Mouse (Mus musculus): ENCODE data around the gene Iqsec2.

The Iqsec2 gene

DNA sequence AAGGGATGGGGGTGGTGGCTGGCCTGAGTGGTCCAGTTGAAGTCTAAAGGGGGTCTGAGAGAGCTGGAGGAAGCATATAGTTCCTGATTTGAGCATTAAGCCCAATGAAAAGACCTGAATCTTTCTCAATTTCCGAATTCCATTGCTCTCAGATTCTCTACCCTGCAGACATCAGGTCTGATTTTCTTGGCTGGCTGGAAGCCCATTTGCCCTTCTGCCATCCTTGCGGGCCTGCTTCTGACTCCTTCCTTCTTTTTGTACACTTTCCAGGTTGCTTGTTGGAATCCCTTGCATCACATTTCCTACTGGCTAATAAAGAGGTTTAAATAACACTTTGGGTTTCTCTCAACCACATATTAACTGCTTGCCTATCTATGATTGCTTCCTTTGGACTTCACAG lies 2.6 kb downstream of the Iqsec2 start:
- no peak for TF ChIP-seq NANOG (IDR thresholded peaks at IDR 0.05; ENCODE audit: borderline replicate concordance, low read length)
- TF ChIP-seq POU5F1 (IDR thresholded peaks at IDR 0.05; ENCODE audit: borderline replicate concordance, low read length) = no peak
- no peak for TF ChIP-seq CTCF (conservative IDR thresholded peaks at IDR 0.05; ENCODE audit: low read length)
- Histone ChIP-seq H3K4me1 (replicated peaks; ENCODE audit: low read depth, low read length) (0 out of 2 replicates have a peak, but pooled peaks cover 2% of the 10 kb centered on the region), H3K27me3 (ENCODE audit: insufficient read depth, low read length) (peaks cover 42% of the 10 kb centered on the region), H3K4me3 (replicated peaks; ENCODE audit: low read length) (no peak overlapping the region), H3K36me3 (ENCODE audit: insufficient read depth, low read length) (no peaks in the 10 kb centered on the region), H3K9me3 (ENCODE audit: low read length) (no peaks in the 10 kb centered on the region)

DNA sequence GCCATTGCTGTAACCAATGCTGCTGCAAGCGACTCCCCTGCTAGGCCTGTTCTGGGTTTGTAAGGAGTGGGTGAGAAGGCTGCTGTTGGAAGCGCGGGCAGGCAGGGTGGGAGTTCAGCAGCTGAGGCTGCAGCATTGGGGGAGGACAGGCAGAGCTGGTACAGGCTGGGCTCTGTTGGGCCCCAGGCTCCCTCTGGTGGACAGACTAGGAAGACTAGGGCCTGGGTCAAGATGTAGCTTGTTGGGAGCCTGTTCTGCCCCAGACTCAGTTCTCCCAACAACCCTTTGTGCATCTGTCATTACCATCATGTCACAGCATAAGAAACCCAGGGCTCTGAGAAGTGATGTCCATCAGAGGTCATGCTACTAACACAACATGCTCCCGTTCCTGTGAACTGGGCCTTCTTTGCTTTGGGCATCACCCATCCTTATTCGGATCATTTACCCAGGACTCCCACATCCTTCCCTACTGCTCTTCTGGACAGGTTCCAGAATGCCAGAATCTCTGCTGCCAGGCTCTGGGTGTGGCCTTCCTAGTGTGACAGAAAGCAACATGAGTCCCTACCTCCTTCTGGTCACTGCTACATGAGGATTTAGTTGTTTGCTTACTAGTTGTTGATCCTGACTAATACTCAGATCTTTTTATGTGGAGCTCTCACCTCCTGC lies 3.5 kb downstream of the Iqsec2 start:
- no peaks in the 10 kb centered on the region for H3K36me3 ChIP-seq (ENCODE audit: insufficient read depth, low read length)
- 0 out of 2 replicates have a peak, but pooled peaks cover 2% of the 10 kb centered on the region for H3K4me1 ChIP-seq (replicated peaks; ENCODE audit: low read depth, low read length)
- no peak overlapping the region for H3K4me3 ChIP-seq (replicated peaks; ENCODE audit: low read length)
- TF ChIP-seq POU5F1 (IDR thresholded peaks at IDR 0.05; ENCODE audit: borderline replicate concordance, low read length) = no peak
- TF ChIP-seq CTCF (conservative IDR thresholded peaks at IDR 0.05; ENCODE audit: low read length) = peak; percentile 37
- no peak for TF ChIP-seq NANOG (IDR thresholded peaks at IDR 0.05; ENCODE audit: borderline replicate concordance, low read length)
- no peaks in the 10 kb centered on the region for H3K9me3 ChIP-seq (ENCODE audit: low read length)
- H3K27me3 ChIP-seq (ENCODE audit: insufficient read depth, low read length) = peaks cover 39% of the 10 kb centered on the region

DNA sequence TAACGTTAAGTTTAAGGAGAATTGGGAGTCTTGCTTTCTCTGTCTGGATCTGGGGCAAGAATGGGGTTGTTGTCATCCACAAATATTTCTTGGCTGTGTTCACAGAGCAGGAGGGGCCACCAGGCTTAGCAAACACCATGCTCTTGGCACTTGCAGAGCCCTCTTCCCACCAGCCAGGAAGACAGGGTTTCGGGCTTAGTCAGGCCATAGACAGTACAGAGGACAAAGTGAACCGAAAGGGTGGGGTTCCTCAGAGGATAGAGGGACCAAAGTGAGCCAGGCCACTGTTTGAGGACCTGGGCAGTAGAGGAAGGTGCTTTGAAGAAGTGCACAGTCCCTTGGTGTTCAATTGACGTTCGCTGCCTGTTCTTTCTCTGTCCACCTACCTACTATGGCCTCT lies 4.6 kb downstream of the Iqsec2 start:
- Histone ChIP-seq H3K9me3 (ENCODE audit: low read length) (no peaks in the 10 kb centered on the region), H3K4me3 (replicated peaks; ENCODE audit: low read length) (no peak overlapping the region), H3K27me3 (ENCODE audit: insufficient read depth, low read length) (peaks cover 31% of the 10 kb centered on the region), H3K4me1 (replicated peaks; ENCODE audit: low read depth, low read length) (0 out of 2 replicates have a peak, but pooled peaks cover 2% of the 10 kb centered on the region), H3K36me3 (ENCODE audit: insufficient read depth, low read length) (no peaks in the 10 kb centered on the region)
- no peak for TF ChIP-seq NANOG (IDR thresholded peaks at IDR 0.05; ENCODE audit: borderline replicate concordance, low read length)
- TF ChIP-seq POU5F1 (IDR thresholded peaks at IDR 0.05; ENCODE audit: borderline replicate concordance, low read length) = no peak
- no peak for TF ChIP-seq CTCF (conservative IDR thresholded peaks at IDR 0.05; ENCODE audit: low read length)

DNA sequence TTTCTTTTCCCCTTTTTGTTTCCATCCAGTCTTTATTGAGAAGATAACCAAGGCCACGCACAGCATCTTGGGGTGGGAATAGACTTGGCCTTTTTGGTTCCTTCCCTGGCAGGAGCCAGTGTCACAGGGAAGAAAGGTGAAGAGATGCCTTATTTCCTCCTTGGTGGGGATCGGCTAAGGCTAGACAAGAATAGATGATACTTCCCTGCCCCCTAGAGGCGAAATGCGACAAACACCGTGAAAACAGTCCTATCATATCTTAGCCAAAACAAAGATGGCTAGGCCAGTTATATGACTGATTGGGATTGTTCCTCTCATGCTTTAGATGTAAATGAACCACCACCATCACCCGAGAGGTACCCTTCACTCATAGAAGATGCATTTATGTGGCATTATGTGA lies 7.6 kb downstream of the Iqsec2 start:
- no peak overlapping the region for H3K4me3 ChIP-seq (replicated peaks; ENCODE audit: low read length)
- no peaks in the 10 kb centered on the region for H3K9me3 ChIP-seq (ENCODE audit: low read length)
- peak; percentile 42 for TF ChIP-seq CTCF (conservative IDR thresholded peaks at IDR 0.05; ENCODE audit: low read length)
- no peak for TF ChIP-seq POU5F1 (IDR thresholded peaks at IDR 0.05; ENCODE audit: borderline replicate concordance, low read length)
- TF ChIP-seq NANOG (IDR thresholded peaks at IDR 0.05; ENCODE audit: borderline replicate concordance, low read length) = no peak
- no peaks in the 10 kb centered on the region for H3K4me1 ChIP-seq (replicated peaks; ENCODE audit: low read depth, low read length)
- no peaks in the 10 kb centered on the region for H3K36me3 ChIP-seq (ENCODE audit: insufficient read depth, low read length)
- peaks cover 6% of the 10 kb centered on the region for H3K27me3 ChIP-seq (ENCODE audit: insufficient read depth, low read length)

GRCm38 (mm10) chrX:152158294-152158693 lies 14.2 kb downstream of the Iqsec2 start:
- Histone ChIP-seq H3K36me3 (ENCODE audit: insufficient read depth, low read length) (no peaks in the 10 kb centered on the region), H3K9me3 (ENCODE audit: low read length) (no peaks in the 10 kb centered on the region), H3K4me1 (replicated peaks; ENCODE audit: low read depth, low read length) (no peaks in the 10 kb centered on the region), H3K27me3 (ENCODE audit: insufficient read depth, low read length) (no peaks in the 10 kb centered on the region), H3K4me3 (replicated peaks; ENCODE audit: low read length) (no peak overlapping the region)
- TF ChIP-seq CTCF (conservative IDR thresholded peaks at IDR 0.05; ENCODE audit: low read length) (no peak), NANOG (IDR thresholded peaks at IDR 0.05; ENCODE audit: borderline replicate concordance, low read length) (no peak), POU5F1 (IDR thresholded peaks at IDR 0.05; ENCODE audit: borderline replicate concordance, low read length) (no peak)

DNA sequence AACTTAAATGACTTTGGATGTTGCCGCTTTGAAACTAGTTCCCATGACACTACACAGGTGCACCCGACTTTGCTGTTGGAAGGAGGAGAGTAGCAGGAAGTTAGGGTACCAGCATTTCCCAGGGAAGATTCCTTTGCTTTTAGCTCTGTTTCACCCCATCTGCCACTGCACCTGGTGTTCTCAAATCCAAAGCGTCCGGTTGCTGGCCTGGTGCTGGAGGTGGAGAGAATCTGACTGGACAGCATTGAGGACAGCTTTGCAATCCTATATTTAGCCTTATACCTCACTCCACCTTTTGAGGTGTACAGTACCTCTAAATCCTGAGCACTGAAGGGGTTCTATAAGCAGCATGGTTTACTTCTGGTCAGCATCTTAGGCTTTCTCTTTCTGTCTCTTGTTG lies 17.3 kb downstream of the Iqsec2 start:
- TF ChIP-seq CTCF (conservative IDR thresholded peaks at IDR 0.05; ENCODE audit: low read length) (no peak), POU5F1 (IDR thresholded peaks at IDR 0.05; ENCODE audit: borderline replicate concordance, low read length) (no peak), NANOG (IDR thresholded peaks at IDR 0.05; ENCODE audit: borderline replicate concordance, low read length) (no peak)

GRCm38 (mm10) chrX:152164061-152164460 lies 20.0 kb downstream of the Iqsec2 start:
- Histone ChIP-seq H3K4me1 (replicated peaks; ENCODE audit: low read depth, low read length) (no peaks in the 10 kb centered on the region), H3K4me3 (replicated peaks; ENCODE audit: low read length) (no peak overlapping the region), H3K9me3 (ENCODE audit: low read length) (no peaks in the 10 kb centered on the region), H3K27me3 (ENCODE audit: insufficient read depth, low read length) (no peaks in the 10 kb centered on the region), H3K36me3 (ENCODE audit: insufficient read depth, low read length) (no peaks in the 10 kb centered on the region)
- TF ChIP-seq POU5F1 (IDR thresholded peaks at IDR 0.05; ENCODE audit: borderline replicate concordance, low read length) (no peak), NANOG (IDR thresholded peaks at IDR 0.05; ENCODE audit: borderline replicate concordance, low read length) (no peak), CTCF (conservative IDR thresholded peaks at IDR 0.05; ENCODE audit: low read length) (no peak)

More for the DNA sequence above, 17.3 kb downstream of the Iqsec2 start:
- Histone ChIP-seq H3K4me3 (replicated peaks; ENCODE audit: low read length) (no peak overlapping the region), H3K4me1 (replicated peaks; ENCODE audit: low read depth, low read length) (no peaks in the 10 kb centered on the region), H3K27me3 (ENCODE audit: insufficient read depth, low read length) (no peaks in the 10 kb centered on the region), H3K9me3 (ENCODE audit: low read length) (no peaks in the 10 kb centered on the region), H3K36me3 (ENCODE audit: insufficient read depth, low read length) (no peaks in the 10 kb centered on the region)

DNA sequence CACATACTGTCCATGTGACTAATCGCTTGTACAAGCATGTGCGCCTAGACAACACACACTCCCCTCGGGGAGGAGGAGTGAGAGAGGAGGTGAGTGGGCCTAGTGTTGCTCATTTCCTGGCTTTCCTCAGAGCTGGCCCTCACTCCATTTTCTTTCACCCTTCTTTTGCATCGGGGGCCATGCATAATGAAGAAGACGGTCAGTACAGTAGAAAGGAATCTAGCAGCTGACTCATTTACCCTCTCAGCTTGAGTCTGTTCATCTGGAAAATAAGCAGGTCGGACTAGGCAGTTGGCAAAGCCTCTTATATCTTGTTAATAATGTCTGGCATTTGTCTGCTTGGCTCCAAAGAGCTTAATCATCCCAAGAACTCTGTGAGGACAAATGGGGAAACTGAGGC lies 22.1 kb downstream of the Iqsec2 start:
- no peak overlapping the region for H3K4me3 ChIP-seq (replicated peaks; ENCODE audit: low read length)
- H3K36me3 ChIP-seq (ENCODE audit: insufficient read depth, low read length) = no peaks in the 10 kb centered on the region
- TF ChIP-seq POU5F1 (IDR thresholded peaks at IDR 0.05; ENCODE audit: borderline replicate concordance, low read length) (no peak), CTCF (conservative IDR thresholded peaks at IDR 0.05; ENCODE audit: low read length) (no peak), NANOG (IDR thresholded peaks at IDR 0.05; ENCODE audit: borderline replicate concordance, low read length) (no peak)
- no peaks in the 10 kb centered on the region for H3K4me1 ChIP-seq (replicated peaks; ENCODE audit: low read depth, low read length)
- H3K27me3 ChIP-seq (ENCODE audit: insufficient read depth, low read length) = no peaks in the 10 kb centered on the region
- H3K9me3 ChIP-seq (ENCODE audit: low read length) = no peaks in the 10 kb centered on the region

- TF ChIP-seq NANOG (IDR thresholded peaks at IDR 0.05; ENCODE audit: borderline replicate concordance, low read length) (no peak), CTCF (conservative IDR thresholded peaks at IDR 0.05; ENCODE audit: low read length) (no peak), POU5F1 (IDR thresholded peaks at IDR 0.05; ENCODE audit: borderline replicate concordance, low read length) (no peak)
- Histone ChIP-seq H3K9me3 (ENCODE audit: low read length) (no peaks in the 10 kb centered on the region), H3K27me3 (ENCODE audit: insufficient read depth, low read length) (no peaks in the 10 kb centered on the region), H3K4me3 (replicated peaks; ENCODE audit: low read length) (no peak overlapping the region), H3K4me1 (replicated peaks; ENCODE audit: low read depth, low read length) (no peaks in the 10 kb centered on the region), H3K36me3 (ENCODE audit: insufficient read depth, low read length) (no peaks in the 10 kb centered on the region)
Observed at GRCm38 (mm10) chrX:152168521-152168920, 24.5 kb downstream of the Iqsec2 start.
